Mouse (Mus musculus): ENCODE measurements at regions not wholly inside any gene's neighbourhood (a gene's known extent, or its start where the extent isn't known, plus 50 kb on each side); places are given as distances from the start of the nearest gene placed in this dataset.
"Not testable (repeated sequence)": the region's sequence is repeated elsewhere in the genome, so short reads cannot be mapped to it uniquely, and the experiment has no call there.

GRCm38 (mm10) chrX:103129347-103129746, 57.1 kb downstream of the Nap1l2 start:
- H3K4me1 ChIP-seq (ENCODE audit: control insufficient read depth, insufficient read depth, low read length); ATAC-seq (ENCODE audit: insufficient number of reproducible peaks, low FRiP score, low TSS enrichment, low read depth); H3K36me3 ChIP-seq (ENCODE audit: control insufficient read depth, insufficient read depth, low read length); H3K27me3 ChIP-seq (ENCODE audit: control insufficient read depth, insufficient read depth, low read length); H3K4me2 ChIP-seq (ENCODE audit: low read depth, severe bottlenecking); DNase-seq (ENCODE audit: low spot score); H3K9me3 ChIP-seq (ENCODE audit: control insufficient read depth, low read length); H3K9ac ChIP-seq (ENCODE audit: low read length); H3K4me3 ChIP-seq (ENCODE audit: low read depth, low read length); H3K27ac ChIP-seq (replicated peaks; ENCODE audit: low read depth, low read length): not testable (repeated sequence)
- WGBS = 68% methylated on average over 21 of the region's 21 CpGs

- DNase-seq (ENCODE audit: low spot score) = peak; percentile 25
- Histone ChIP-seq H3K4me2 (ENCODE audit: low read depth, severe bottlenecking) (no peak overlapping the region), H3K27me3 (ENCODE audit: control insufficient read depth, insufficient read depth, low read length) (no peaks in the 10 kb centered on the region), H3K9ac (ENCODE audit: low read length) (no peak overlapping the region), H3K9me3 (ENCODE audit: control insufficient read depth, low read length) (no peaks in the 10 kb centered on the region), H3K4me1 (ENCODE audit: control insufficient read depth, insufficient read depth, low read length) (no peaks in the 10 kb centered on the region), H3K4me3 (ENCODE audit: low read depth, low read length) (no peak overlapping the region), H3K36me3 (ENCODE audit: control insufficient read depth, insufficient read depth, low read length) (no peaks in the 10 kb centered on the region), H3K27ac (replicated peaks; ENCODE audit: low read depth, low read length) (no peak overlapping the region)
- ATAC-seq (ENCODE audit: insufficient number of reproducible peaks, low FRiP score, low TSS enrichment, low read depth) = no peak
- 21% methylated on average over 1 of the region's 1 CpGs for WGBS
Observed at GRCm38 (mm10) chrX:103109181-103109580, 77.3 kb downstream of the Nap1l2 start.

GRCm38 (mm10) chrX:103067730-103068621, 118.5 kb downstream of the Nap1l2 start:
- not testable (repeated sequence) for H3K27ac ChIP-seq (replicated peaks; ENCODE audit: low read depth, low read length); H3K36me3 ChIP-seq (ENCODE audit: control insufficient read depth, insufficient read depth, low read length); H3K4me2 ChIP-seq (ENCODE audit: low read depth, severe bottlenecking); H3K4me1 ChIP-seq (ENCODE audit: control insufficient read depth, insufficient read depth, low read length); H3K9me3 ChIP-seq (ENCODE audit: control insufficient read depth, low read length); H3K4me3 ChIP-seq (ENCODE audit: low read depth, low read length); DNase-seq (ENCODE audit: low spot score); H3K9ac ChIP-seq (ENCODE audit: low read length); H3K27me3 ChIP-seq (ENCODE audit: control insufficient read depth, insufficient read depth, low read length)
- no CpG with 5 or more reads among the region's 50 CpGs for WGBS
- peak; percentile 70; the same call in 1 of the 2 replicates for ATAC-seq (ENCODE audit: insufficient number of reproducible peaks, low FRiP score, low TSS enrichment, low read depth)

GRCm38 (mm10) chrX:103067107-103067506, 119.3 kb downstream of the Nap1l2 start:
- H3K9ac ChIP-seq (ENCODE audit: low read length); H3K4me3 ChIP-seq (ENCODE audit: low read depth, low read length); H3K4me1 ChIP-seq (ENCODE audit: control insufficient read depth, insufficient read depth, low read length); H3K27ac ChIP-seq (replicated peaks; ENCODE audit: low read depth, low read length); H3K9me3 ChIP-seq (ENCODE audit: control insufficient read depth, low read length); ATAC-seq (ENCODE audit: insufficient number of reproducible peaks, low FRiP score, low TSS enrichment, low read depth); DNase-seq (ENCODE audit: low spot score); H3K36me3 ChIP-seq (ENCODE audit: control insufficient read depth, insufficient read depth, low read length); H3K4me2 ChIP-seq (ENCODE audit: low read depth, severe bottlenecking); H3K27me3 ChIP-seq (ENCODE audit: control insufficient read depth, insufficient read depth, low read length): not testable (repeated sequence)
- WGBS = no CpG with 5 or more reads among the region's 45 CpGs

- ATAC-seq (ENCODE audit: insufficient number of reproducible peaks, low FRiP score, low TSS enrichment, low read depth) = peak; percentile 84
- peak overlapping the region; percentile 25; the same call in 1 of the 2 replicates for H3K4me2 ChIP-seq (ENCODE audit: low read depth, severe bottlenecking)
- peak overlapping the region; percentile 41 for H3K4me3 ChIP-seq (ENCODE audit: low read depth, low read length)
- H3K9me3 ChIP-seq (ENCODE audit: control insufficient read depth, low read length) = no peaks in the 10 kb centered on the region
- peak overlapping the region; percentile 72 for H3K27ac ChIP-seq (replicated peaks; ENCODE audit: low read depth, low read length)
- no peaks in the 10 kb centered on the region for H3K4me1 ChIP-seq (ENCODE audit: control insufficient read depth, insufficient read depth, low read length)
- no peaks in the 10 kb centered on the region for H3K27me3 ChIP-seq (ENCODE audit: control insufficient read depth, insufficient read depth, low read length)
- peak overlapping the region; percentile 58 for H3K9ac ChIP-seq (ENCODE audit: low read length)
- peak; percentile 79 for DNase-seq (ENCODE audit: low spot score)
- WGBS = 12% methylated on average over 20 of the region's 22 CpGs
- H3K36me3 ChIP-seq (ENCODE audit: control insufficient read depth, insufficient read depth, low read length) = no peaks in the 10 kb centered on the region
Observed at GRCm38 (mm10) chrX:103026256-103027028, 98.3 kb downstream of the 1700018G05Rik start.

GRCm38 (mm10) chrX:103025495-103025894, 97.3 kb downstream of the 1700018G05Rik start:
- not testable (repeated sequence) for DNase-seq (ENCODE audit: low spot score); H3K27me3 ChIP-seq (ENCODE audit: control insufficient read depth, insufficient read depth, low read length); H3K9me3 ChIP-seq (ENCODE audit: control insufficient read depth, low read length); H3K27ac ChIP-seq (replicated peaks; ENCODE audit: low read depth, low read length); H3K4me1 ChIP-seq (ENCODE audit: control insufficient read depth, insufficient read depth, low read length); H3K9ac ChIP-seq (ENCODE audit: low read length); ATAC-seq (ENCODE audit: insufficient number of reproducible peaks, low FRiP score, low TSS enrichment, low read depth); H3K36me3 ChIP-seq (ENCODE audit: control insufficient read depth, insufficient read depth, low read length); H3K4me2 ChIP-seq (ENCODE audit: low read depth, severe bottlenecking); H3K4me3 ChIP-seq (ENCODE audit: low read depth, low read length)
- 39% methylated on average over 3 of the region's 3 CpGs for WGBS

GRCm38 (mm10) chrX:103013425-103014057, 85.4 kb downstream of the 1700018G05Rik start:
- not testable (repeated sequence) for H3K4me3 ChIP-seq (ENCODE audit: low read depth, low read length); ATAC-seq (ENCODE audit: insufficient number of reproducible peaks, low FRiP score, low TSS enrichment, low read depth); DNase-seq (ENCODE audit: low spot score); H3K9me3 ChIP-seq (ENCODE audit: control insufficient read depth, low read length); H3K27me3 ChIP-seq (ENCODE audit: control insufficient read depth, insufficient read depth, low read length); H3K27ac ChIP-seq (replicated peaks; ENCODE audit: low read depth, low read length); H3K4me1 ChIP-seq (ENCODE audit: control insufficient read depth, insufficient read depth, low read length); H3K36me3 ChIP-seq (ENCODE audit: control insufficient read depth, insufficient read depth, low read length); H3K4me2 ChIP-seq (ENCODE audit: low read depth, severe bottlenecking); H3K9ac ChIP-seq (ENCODE audit: low read length)
- WGBS = no CpG with 5 or more reads among the region's 61 CpGs
